Mouse (Mus musculus) ES-CJ7 (cell line): ENCODE data around the gene Ccnb2.
"Not testable (repeated sequence)": the region's sequence is repeated elsewhere in the genome, so short reads cannot be mapped to it uniquely, and the experiment has no call there.

Experiments
- DNase-seq: peaks from one replicate; pipeline ENCODE4 v3.0.0; 2011; ENCODE audit warnings: low read depth, low spot score

The Ccnb2 gene

GRCm38 (mm10) chr9:70421257-70422056 is at the start of gene Ccnb2:
TSS of gene Ccnb2 (minus strand) at chr9:70421547.
- peak; percentile 94 for DNase-seq

DNA sequence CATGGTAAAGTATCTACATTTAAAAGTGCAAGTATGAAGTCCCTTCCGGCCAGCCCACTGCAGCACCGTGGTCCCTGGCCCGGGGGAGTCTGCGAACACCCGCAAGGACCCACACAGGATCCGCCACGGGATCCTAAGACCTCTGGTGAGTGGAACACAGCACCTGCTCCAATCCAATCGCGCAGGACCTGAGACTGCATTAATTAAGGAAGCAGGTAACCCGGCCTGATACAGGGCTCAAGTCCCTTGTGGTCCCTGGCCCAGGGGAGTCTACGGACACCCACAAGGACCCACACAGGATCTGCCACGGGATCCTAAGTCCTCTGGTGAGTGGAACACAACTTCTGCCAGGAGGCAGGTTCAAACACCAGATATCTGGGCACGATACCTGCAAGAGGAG is 41.7 kb upstream of the Ccnb2 start:
- DNase-seq, result not testable (repeated sequence)

DNA sequence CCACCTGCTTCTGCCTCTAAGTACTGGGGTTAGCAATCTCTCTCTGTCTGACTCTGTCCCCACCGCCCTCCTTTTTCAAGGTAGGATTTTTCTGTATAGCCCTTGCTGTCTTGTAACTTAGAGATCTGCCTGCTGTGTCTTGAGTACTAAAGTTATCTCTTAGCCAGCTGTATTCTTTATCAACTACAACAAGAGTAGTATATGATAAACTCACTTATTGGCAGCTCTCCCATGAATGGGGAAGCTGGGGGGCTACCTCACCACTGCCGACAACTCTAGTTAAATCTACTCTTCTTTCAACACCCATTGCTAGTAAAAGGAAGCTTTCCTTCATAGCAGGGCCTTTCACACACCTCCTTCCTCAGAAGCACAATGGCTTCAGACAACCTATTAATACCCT is 31.0 kb upstream of the Ccnb2 start:
- DNase-seq, result no peak

DNA sequence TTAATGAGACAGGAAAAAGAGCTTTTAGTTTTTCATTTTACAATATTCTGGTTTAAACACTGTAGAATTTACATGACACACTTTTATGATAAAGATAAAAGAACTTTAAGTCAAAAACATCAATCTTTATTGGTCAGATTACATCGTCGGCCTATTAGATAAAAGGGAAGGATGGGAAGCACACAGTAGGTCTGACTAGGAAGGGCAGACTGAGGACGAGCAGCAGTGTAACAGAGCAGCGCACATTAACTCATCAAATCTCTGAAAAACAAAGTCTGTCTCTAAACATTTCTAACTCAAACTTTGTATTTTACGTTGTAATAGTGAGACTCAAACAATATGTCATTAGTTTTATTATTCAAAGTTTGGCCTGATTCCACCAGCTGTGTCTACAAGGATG is 27.7 kb upstream of the Ccnb2 start:
- no peak for DNase-seq

DNA sequence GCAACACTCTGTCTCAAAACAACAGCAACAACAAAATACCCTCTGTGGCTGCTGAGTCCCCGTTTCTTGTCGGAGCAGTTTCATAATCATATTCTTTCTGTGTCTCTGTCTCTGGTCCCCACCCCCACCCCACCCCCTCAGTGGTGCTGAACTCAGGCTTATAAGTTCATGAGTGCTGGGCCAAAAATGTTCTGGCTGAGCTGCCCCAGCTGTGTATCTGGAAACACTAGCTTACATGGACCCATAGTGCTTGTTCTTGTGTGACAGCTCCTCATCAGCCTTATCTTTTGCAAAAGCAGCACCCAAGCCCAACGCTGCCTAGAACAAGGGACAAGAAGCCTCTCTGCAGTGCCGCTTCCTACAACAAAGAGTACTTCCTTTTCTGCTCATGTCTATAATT is 18.6 kb upstream of the Ccnb2 start:
- DNase-seq, result no peak

- no peak for DNase-seq
Observed at GRCm38 (mm10) chr9:70422661-70423060, 1.3 kb upstream of the Ccnb2 start.

- peak; percentile 87 for DNase-seq
Observed at GRCm38 (mm10) chr9:70416412-70416811, 4.9 kb downstream of the Ccnb2 start.

DNA sequence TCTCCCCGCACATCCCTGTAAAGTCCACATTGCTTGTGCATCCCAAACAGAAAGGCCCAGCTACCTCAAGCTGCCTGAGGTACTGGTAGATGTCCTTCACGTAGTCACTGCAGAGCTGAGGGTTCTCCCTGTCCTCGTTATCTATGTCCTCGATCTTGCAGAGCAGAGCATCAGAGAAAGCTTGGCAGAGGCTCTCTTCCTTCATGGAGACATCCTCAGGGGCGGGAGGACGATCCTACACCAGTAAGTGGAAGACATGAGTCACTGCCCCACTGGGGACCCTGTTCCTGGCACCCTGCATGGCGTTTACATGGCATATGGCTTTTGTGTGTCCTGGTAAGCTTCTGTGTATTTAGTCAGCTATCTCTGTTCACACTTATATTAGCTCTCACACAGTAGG is 8.3 kb downstream of the Ccnb2 start:
- no peak for DNase-seq

GRCm38 (mm10) chr9:70410668-70411067 is 10.7 kb downstream of the Ccnb2 start:
- DNase-seq, result no peak

DNA sequence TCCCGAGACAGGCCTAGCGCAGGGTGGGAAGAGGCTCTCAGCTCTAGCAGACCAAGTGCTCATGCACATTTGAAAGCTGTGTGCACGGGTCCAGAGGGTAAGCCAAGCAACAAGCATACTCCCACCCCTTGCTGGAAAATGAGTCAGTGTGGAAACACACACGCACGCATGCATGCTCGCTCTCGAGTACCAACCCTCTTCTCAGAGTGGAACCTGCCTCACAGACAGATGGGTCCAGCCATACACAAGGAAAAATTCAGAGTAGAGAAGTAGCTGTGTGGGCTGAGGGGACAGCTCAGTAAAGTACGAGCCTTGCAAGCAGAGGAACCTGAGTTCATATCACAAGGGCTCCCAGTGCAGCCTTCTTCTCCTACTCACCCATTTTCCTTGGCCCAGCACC is 11.6 kb downstream of the Ccnb2 start:
- DNase-seq, result no peak

DNA sequence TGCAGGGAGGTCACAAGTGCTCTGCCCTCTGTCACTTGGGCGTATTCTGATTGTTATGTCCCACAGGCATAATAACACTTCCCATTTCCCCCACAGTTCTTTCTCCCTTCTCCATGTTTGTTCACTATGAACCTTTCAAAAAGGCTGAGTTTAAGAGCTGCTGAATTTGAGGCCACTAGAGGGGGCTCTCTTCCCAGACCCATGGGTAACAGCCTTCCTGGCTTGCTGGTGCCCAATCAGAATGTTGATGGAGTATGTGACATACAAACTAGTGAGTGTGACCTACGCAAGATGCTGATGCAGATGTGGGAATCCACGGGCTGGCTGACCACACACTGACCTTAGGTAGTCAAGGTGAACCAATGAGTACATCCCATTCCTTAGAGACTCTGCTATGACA is 12.6 kb downstream of the Ccnb2 start:
- peak; percentile 71 for DNase-seq

GRCm38 (mm10) chr9:70406596-70406995 is 14.8 kb downstream of the Ccnb2 start:
- no peak for DNase-seq

GRCm38 (mm10) chr9:70401937-70402539 is 19.3 kb downstream of the Ccnb2 start:
- no peak for DNase-seq

- DNase-seq, result no peak
Observed at GRCm38 (mm10) chr9:70396083-70396482, 25.3 kb downstream of the Ccnb2 start.

- DNase-seq, result peak; percentile 57
Observed at GRCm38 (mm10) chr9:70395617-70396016, 25.7 kb downstream of the Ccnb2 start.

DNA sequence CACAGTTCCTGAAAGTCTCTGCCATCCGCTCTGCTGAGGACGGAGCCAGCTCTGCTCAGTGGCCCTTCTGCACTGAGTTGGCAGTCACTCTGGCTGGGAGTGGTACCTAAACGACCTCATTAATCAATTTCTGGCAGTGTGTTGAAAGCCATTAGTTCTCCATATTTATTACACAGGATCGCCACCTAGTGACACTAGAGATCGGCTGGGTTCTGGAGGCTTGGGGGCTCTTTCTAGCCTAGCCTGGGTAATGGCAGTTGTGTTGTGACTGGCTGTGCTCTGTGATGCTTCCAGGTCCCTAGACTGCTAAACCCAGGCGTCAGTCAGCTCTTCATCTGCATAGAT is 28.8 kb downstream of the Ccnb2 start:
- DNase-seq, result peak; percentile 46

DNA sequence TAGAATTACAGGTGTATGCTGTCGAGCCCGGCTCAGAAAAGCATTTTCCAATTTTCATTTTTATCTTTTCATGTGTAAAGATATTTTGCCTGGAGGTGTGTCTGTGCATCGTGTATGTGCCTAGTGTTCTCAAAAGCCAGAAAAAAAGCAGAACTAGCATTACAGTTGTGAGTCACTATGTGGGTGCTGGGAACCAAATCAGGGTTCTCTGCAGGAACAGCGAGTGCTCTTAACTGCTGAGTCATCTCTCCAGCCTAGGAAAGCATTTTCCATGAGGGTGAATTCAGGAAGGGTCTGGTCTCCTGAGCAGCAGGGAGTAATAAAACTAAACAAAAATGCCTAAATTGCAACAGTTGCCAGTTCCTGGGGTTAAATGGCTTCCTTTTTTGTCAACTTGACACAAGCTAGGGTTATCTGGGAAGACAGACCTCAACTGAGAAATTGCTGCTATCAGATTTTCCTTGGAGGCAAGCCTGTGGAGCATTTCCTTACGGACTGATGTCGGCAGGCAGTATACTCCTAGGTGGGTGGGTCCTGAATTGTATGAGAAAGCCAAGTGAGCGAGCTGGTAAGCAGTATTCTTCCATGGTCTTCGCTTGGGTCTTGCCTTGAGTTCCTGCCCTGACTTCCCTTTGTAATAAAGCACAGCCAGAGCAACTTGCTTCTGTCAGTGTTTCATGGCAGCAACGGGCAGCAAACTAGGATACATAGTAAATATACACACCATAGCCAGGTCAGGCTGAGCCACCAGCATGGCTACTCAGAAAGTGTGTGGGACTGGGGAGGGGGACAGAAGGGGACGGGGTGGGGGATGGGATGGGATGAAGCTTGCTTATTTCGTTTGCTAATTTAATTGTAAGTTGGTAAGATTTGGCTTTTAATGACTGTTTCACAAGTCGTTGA is 29.4 kb downstream of the Ccnb2 start:
- DNase-seq, result peak; percentile 22

DNA sequence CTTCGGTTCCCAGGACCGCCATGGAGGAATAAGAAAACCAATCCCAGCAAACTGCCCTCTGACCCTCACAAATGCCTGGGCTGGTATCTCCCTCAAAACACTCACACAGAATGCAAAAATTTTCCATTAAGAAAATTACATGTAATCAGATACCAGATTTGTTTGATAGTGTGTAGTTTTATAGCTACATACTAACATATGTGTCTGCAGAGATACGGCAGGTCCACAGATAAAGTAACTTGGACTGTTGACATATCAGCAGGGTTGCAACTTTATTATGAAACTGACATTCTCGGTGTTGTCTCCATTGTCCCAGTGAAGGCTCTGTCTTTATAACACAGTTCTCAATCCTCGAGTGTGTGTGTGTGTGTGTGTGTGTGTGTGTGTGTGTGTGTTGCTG is 30.3 kb downstream of the Ccnb2 start:
- DNase-seq, result no peak

DNA sequence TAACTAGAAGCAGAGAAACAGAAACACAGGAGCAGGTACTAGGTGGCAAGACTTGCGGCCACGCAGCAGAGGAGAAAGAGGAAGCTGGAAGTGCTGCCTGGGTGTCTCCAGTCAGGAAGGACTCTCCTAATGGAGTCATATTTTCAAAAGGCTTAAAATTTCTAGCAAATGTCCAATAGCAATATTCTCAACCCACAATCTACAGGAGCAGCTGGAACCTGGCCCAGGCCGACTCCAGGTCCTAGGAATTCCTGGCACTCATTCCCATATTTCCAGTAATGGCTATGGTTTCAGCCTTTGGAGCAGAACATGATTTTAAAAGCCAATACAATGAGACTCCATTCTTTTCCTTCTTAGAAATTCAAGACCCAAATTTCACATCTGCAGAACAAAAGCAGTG is 31.8 kb downstream of the Ccnb2 start:
- no peak for DNase-seq

DNA sequence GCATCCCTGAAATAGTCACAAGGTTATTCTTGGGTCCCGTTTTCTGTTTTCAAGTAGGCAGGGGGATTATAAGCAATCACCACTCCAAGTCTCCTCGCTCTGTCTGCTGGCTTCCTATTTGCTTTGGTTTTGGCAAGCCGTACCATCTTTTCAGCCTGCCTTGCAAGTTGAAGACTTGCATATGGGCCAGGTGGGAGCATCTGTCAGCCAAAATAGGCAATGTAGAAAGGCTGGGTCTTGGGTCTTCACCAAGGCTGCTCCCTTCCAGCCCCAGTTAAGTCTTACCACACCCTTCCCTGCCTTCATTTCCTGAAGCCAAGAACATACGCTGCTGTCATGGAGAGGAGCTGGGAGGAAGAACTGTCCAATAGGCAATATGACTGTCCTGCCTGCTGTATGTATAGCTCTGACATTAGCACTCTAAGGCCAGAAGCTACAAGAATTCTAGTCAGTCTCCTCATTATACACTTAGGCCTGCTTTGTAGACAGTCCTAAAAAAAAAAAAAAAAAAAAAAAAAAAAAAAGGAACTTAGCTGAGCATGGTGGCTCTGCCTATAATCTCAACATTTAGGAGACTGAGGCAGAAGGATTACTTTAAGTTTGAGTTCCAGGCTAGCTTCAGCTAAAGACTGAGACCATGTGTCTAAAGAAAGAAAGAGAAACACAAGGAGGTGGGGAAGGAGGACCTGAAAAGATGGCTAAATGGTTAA is 33.8 kb downstream of the Ccnb2 start:
- DNase-seq, result no peak

DNA sequence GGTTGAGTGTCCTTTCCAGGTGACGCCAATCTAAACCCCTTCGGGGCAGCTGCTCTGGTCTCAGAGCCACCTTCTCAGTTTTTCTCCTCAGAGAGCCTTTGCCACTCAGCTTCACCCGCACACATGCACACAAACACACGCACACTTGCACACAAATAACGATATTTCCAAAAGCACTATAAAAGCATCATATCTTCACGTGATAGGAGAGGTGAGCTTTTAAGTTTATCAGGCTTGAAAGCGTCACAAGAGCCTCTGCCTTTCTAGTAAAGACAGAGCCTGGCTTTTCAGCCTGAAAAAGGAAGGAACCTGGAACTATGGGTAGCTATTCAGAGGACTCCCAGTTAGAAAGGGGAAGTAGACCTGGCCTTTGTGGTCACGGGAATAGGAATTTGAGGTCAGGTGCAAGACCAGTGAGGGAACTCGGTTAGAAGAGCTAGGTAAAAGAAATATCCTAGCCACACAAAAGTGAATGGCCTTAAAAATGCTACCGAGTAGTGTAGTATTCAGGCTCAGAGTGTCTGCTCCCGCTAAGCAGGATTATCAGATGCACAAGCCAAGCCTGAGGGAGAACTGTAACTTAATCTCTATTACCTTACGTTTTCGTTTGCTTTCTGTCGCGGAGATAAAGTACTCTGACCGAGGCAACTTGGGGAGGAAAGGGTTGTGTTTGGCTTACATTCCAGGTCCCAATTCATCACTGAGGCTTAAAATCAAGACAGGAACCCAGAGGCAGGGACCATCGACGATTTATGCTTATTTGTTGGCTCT is 36.2 kb downstream of the Ccnb2 start:
- no peak for DNase-seq
